Mouse (Mus musculus) CD8-positive naive resting alpha-beta T cell, adult 57 days (primary cell): ENCODE data around the gene Commd3. TPM values are rescaled to one million over a fixed set of nuclear protein-coding genes. Genes with fewer than 3 reads are reported as not detected.

ENCODE experiments used
- total RNA-seq: library from RNA; stranded (reverse); gene quantifications from one replicate; pipeline ENCODE4 v1.2.4, GENCODE M21; 2023

Commd3 gene
- 67.9 TPM for total RNA-seq

DNA sequence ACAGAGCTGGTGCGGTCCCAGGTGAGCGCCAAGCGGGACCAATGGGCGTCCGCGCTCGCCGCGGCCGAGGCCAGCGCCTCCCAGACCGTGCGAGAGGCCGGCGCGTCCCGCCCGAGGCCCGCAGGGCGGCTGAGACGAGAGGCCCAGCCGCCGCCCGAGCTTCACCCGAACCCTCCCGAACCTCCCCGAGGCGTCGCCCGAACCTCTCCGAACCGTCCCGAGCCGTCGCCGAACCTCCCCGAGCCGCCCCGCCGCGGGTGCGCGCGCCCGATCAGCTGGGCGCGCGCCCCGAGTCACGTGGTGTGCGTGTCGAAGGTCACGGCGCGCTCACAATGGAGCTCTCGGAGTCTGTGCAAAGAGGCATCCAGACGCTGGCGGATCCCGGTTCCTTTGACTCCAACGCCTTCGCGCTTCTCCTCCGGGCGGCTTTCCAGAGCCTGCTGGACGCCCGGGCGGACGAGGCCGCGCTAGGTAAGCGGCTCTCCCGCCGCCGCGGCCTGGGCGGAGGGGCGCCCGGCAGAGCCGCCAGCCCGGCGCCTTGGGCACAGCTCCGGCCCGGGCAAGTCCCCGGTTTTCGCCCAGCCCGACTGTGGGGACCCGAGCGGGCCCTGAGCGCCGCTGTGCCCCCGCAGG, at the start of gene Commd3:
Gene Commd3 (plus strand): TSS at position 252 of the 633 bp plus-strand sequence.

DNA sequence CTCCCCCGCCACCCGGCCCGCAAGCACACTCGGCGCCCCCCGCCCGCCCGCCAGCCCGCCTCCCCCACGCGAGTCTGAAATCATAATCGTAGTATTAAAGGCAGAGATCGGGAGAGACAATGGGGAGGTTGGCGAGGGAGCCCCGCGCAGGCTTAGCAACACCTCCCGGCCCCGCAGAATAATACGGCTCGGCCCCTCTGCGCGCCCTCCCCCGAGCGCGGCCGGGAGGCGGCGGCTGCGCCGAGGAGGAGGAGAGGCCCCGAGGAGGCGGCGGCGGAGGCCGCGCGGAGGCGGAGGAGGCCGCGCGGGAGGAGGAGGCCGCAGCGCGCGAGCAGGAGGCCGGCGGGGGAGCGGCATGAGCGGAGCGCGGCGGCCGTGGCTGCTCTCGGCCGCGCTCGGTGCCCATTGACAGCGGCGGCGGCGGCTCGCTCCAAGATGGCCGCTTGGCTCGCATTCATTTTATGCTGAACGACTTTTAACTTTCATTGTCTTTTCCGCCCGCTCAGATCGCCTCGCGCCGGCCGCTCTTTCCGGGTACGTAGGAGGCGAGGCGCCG, 4.8 kb downstream of the Commd3 start, which contains the start of gene Bmi1:
Gene Bmi1 (plus strand): TSS at position 83 of the 556 bp plus-strand sequence.

DNA sequence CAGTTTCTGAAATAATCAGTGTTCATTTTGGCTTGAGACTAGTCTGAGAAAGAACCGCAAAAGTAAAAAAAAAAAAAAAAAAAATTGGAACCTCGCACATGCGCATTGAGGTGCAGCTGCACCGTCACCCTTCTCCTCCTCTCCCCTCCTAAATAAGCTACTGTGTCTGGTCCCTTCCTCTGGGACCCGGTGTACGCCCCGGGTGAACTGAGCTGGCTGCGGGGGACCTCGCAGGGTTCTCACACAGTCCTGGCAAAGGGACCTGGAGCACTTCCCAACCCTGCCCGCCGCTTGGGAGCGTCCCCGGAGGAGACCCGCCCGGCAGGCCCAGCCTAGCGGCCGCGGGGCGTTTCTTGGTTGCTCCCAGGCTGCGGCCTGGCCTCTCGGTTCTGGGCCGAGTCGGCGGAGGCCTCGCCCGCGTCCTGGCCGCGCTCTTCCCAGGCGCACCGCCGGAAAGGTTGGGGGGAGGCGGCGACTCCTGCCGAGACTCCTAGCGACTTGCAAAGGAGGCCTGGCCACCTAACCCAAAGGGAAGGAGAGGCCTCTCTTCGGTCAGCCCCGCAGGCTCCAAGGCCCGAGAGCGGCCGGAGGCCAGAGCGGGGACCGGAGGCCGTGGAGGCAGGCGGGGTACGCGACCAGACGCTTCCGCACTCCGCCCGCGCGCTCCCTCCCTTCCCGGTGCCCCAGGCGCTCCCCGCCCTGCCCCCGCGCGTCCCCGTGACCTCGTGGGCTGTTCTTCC, 21.9 kb downstream of the Commd3 start, which contains the start of gene Spag6:
Gene Spag6 (plus strand): TSS at position 162 of the 740 bp plus-strand sequence.

Other genes with a start within 250 kb of the Commd3 start
- 28.8 TPM for gene Bmi1, start 4.6 kb downstream of the Commd3 start, total RNA-seq
- gene Spag6, start 21.6 kb downstream of the Commd3 start, total RNA-seq: not detected